Mouse (Mus musculus) ES-E14 (cell line): ENCODE measurements at regions not wholly inside any gene's neighbourhood (a gene's known extent, or its start where the extent isn't known, plus 50 kb on each side); places are given as distances from the start of the nearest gene placed in this dataset.

Experiments used
- DNase-seq: peaks from one replicate; pipeline ENCODE4 v3.0.0-alpha.2; 2013; ENCODE audit warnings: low read depth, low spot score
- H3K27ac ChIP-seq: 2 replicates; pipeline ENCODE4 v1.5.1; 2012; ENCODE audit warnings: low read depth, mild to moderate bottlenecking, low read length, moderate library complexity, mixed read lengths; ENCODE audit not compliant: poor library complexity, insufficient read depth, severe bottlenecking
- H3K36me3 ChIP-seq: 2 replicates; pipeline ENCODE4 v1.6.1; 2012; ENCODE audit warnings: mild to moderate bottlenecking, low read length, moderate library complexity, mixed read lengths; ENCODE audit not compliant: control insufficient read depth, poor library complexity, insufficient read depth, severe bottlenecking
- H3K4me1 ChIP-seq, 2 experiments: fragments of 150-350 bp in 1 of 2; sonication (generic) in 1 of 2; 2 replicates each; pipeline ENCODE4 v1.6.1; 2012; ENCODE audit warnings: low read length in 2 of 2, mild to moderate bottlenecking in 1 of 2, mixed read lengths in 1 of 2; ENCODE audit not compliant: control insufficient read depth in 2 of 2, insufficient read depth in 2 of 2, poor library complexity in 1 of 2
- H3K4me3 ChIP-seq, 2 experiments: fragments of 150-350 bp in 1 of 2; sonication (generic) in 1 of 2; 2 replicates each; pipeline ENCODE4 v1.5.1; 2012; ENCODE audit warnings: low read length in 2 of 2, low read depth in 1 of 2, mild to moderate bottlenecking in 1 of 2, mixed read lengths in 1 of 2; ENCODE audit not compliant: insufficient read depth in 1 of 2, poor library complexity in 1 of 2, severe bottlenecking in 1 of 2
- H3K9ac ChIP-seq: 2 replicates; pipeline ENCODE4 v1.6.1; 2012; ENCODE audit warnings: low read depth, mild to moderate bottlenecking, low read length, mixed read lengths; ENCODE audit not compliant: poor library complexity, insufficient read depth, severe bottlenecking
- H3K9me3 ChIP-seq: fragments of 150-350 bp; sonication (generic); 2 replicates; pipeline ENCODE4 v1.6.1; 2012; ENCODE audit warnings: low read depth, mild to moderate bottlenecking, low read length; ENCODE audit not compliant: control insufficient read depth, insufficient read depth
- CHD2 ChIP-seq: IDR thresholded peaks from 2 replicates; pipeline ENCODE4 v1.6.1; 2014; ENCODE audit warnings: mild to moderate bottlenecking, low read depth, low read length, inconsistent platforms
- HCFC1 ChIP-seq: IDR thresholded peaks from 2 replicates; pipeline ENCODE4 v1.6.1; 2012; ENCODE audit warnings: low read length, inconsistent platforms, borderline replicate concordance; ENCODE audit not compliant: insufficient read depth
- MAFK ChIP-seq: IDR thresholded peaks from 2 replicates; pipeline ENCODE4 v1.6.1; 2014; ENCODE audit warnings: mild to moderate bottlenecking, low read depth, low read length, inconsistent platforms; ENCODE audit not compliant: insufficient read depth
- ZC3H11A ChIP-seq: IDR thresholded peaks from 2 replicates; pipeline ENCODE4 v1.6.1; 2012; ENCODE audit warnings: low read depth, mild to moderate bottlenecking, inconsistent platforms, low read length, borderline replicate concordance
- ZNF384 ChIP-seq: IDR thresholded peaks from 2 replicates; pipeline ENCODE4 v1.6.1; 2012; ENCODE audit warnings: low read depth, low read length, inconsistent platforms
- in situ Hi-C, 2 experiments: fragments of 600-800 bp; cut with MboI; formaldehyde crosslinking; loops; one replicate each; pipeline ENCODE4 v1.15.1; 2025; ENCODE audit warnings: low sequenced_read_pairs in 2 of 2, inconsistent platforms in 1 of 2; ENCODE audit not compliant: unreplicated experiment in 2 of 2

- Histone ChIP-seq H3K36me3 (no peaks in the 10 kb centered on the region), H3K9me3 (no peaks in the 10 kb centered on the region), H3K27ac (no peak overlapping the region), H3K4me1 (peaks cover 0 to 5% of the 10 kb centered on the region in 2 experiments; a peak in 1 of 4 replicates), H3K4me3 (no peak overlapping the region), H3K9ac (no peak overlapping the region)
- TF ChIP-seq CHD2: no peak
- no peak for TF ChIP-seq HCFC1
- no peak for TF ChIP-seq MAFK
- no peak for DNase-seq
- in situ Hi-C loops: no loop called here
Measured at GRCm38 (mm10) chr9:41586291-41586690, 424.8 kb upstream of the Ubash3b start.

GRCm38 (mm10) chr9:41585771-41586170 lies 424.3 kb upstream of the Ubash3b start:
- TF ChIP-seq MAFK (no peak), CHD2 (no peak), ZC3H11A (no peak), HCFC1 (no peak), ZNF384 (no peak)
- no peak overlapping the region for H3K27ac ChIP-seq
- H3K36me3 ChIP-seq: no peaks in the 10 kb centered on the region
- peaks cover 0 to 7% of the 10 kb centered on the region in 2 experiments; a peak in 2 of 4 replicates for H3K4me1 ChIP-seq
- in situ Hi-C loops: no loop called here
- H3K4me3 ChIP-seq: no peak overlapping the region
- no peaks in the 10 kb centered on the region for H3K9me3 ChIP-seq
- DNase-seq: no peak
- no peak overlapping the region for H3K9ac ChIP-seq

GRCm38 (mm10) chr9:41585012-41585411 lies 423.5 kb upstream of the Ubash3b start:
- Histone ChIP-seq H3K27ac (no peak overlapping the region), H3K4me3 (no peak overlapping the region), H3K4me1 (peaks cover 0 to 9% of the 10 kb centered on the region in 2 experiments; a peak in 2 of 4 replicates), H3K9ac (no peak overlapping the region), H3K36me3 (no peaks in the 10 kb centered on the region), H3K9me3 (no peaks in the 10 kb centered on the region)
- no peak for DNase-seq
- TF ChIP-seq CHD2 (no peak), HCFC1 (no peak), ZC3H11A (no peak), MAFK (no peak), ZNF384 (no peak)
- in situ Hi-C loops: no loop called here

- H3K9ac ChIP-seq: no peak overlapping the region
- in situ Hi-C loops: no loop called here
- no peaks in the 10 kb centered on the region for H3K9me3 ChIP-seq
- no peak overlapping the region for H3K27ac ChIP-seq
- H3K4me1 ChIP-seq: peaks cover 0 to 9% of the 10 kb centered on the region in 2 experiments; a peak in 2 of 4 replicates
- no peaks in the 10 kb centered on the region for H3K36me3 ChIP-seq
- TF ChIP-seq HCFC1 (no peak), ZNF384 (no peak), MAFK (no peak), CHD2 (no peak), ZC3H11A (no peak)
- DNase-seq: no peak
- H3K4me3 ChIP-seq: no peak overlapping the region
Measured at GRCm38 (mm10) chr9:41583711-41584329, 422.3 kb upstream of the Ubash3b start.
